Mouse (Mus musculus) kidney, postnatal 25 days (tissue): ENCODE data around the gene Lipe.
A peak's percentile ranks its signal among the peaks of the same experiment; 100 is the strongest.
"Not testable (repeated sequence)": the region's sequence is repeated elsewhere in the genome, so short reads cannot be mapped to it uniquely, and the experiment has no call there.

ENCODE experiments used
- DNase-seq, 2 experiments: peaks; one replicate each; pipeline ENCODE4 v3.0.0; 2021; ENCODE audit warnings: mixed read lengths in 2 of 2

Gene Lipe

GRCm38 (mm10) chr7:25412833-25413441 lies 14.4 kb upstream of the Lipe start, which contains the start of gene Cxcl17:
Gene Cxcl17, minus strand, starts transcription at chr7:25412886.
- no peak for DNase-seq

- no peak for DNase-seq
Measured at GRCm38 (mm10) chr7:25411861-25412260, 13.4 kb upstream of the Lipe start.

GRCm38 (mm10) chr7:25410969-25411615 lies 12.6 kb upstream of the Lipe start:
- DNase-seq: no peak

GRCm38 (mm10) chr7:25409114-25409760 lies 10.7 kb upstream of the Lipe start:
- peak in 1 of 2 experiments; percentile 58 for DNase-seq

- DNase-seq: no peak
Measured at GRCm38 (mm10) chr7:25406468-25406867, 8.0 kb upstream of the Lipe start.

GRCm38 (mm10) chr7:25402671-25403101 lies 4.2 kb upstream of the Lipe start:
- peak; percentile 89 for DNase-seq

GRCm38 (mm10) chr7:25401986-25402385 lies 3.5 kb upstream of the Lipe start:
- no peak for DNase-seq

- DNase-seq: no peak
Measured at GRCm38 (mm10) chr7:25401551-25401950, 3.0 kb upstream of the Lipe start.

- DNase-seq: not testable (repeated sequence)
Measured at GRCm38 (mm10) chr7:25399028-25399427, 518 bp upstream of the Lipe start.

- DNase-seq: no peak
Measured at GRCm38 (mm10) chr7:25396621-25397020, 1.9 kb downstream of the Lipe start.

- DNase-seq: peak; percentile 98 to 99
Measured at GRCm38 (mm10) chr7:25395558-25396521, 2.7 kb downstream of the Lipe start.

- no peak for DNase-seq
Measured at GRCm38 (mm10) chr7:25395186-25395557, 3.3 kb downstream of the Lipe start.

- no peak for DNase-seq
Measured at GRCm38 (mm10) chr7:25394754-25395153, 3.8 kb downstream of the Lipe start.

GRCm38 (mm10) chr7:25393451-25394210 lies 4.9 kb downstream of the Lipe start:
- DNase-seq: no peak

GRCm38 (mm10) chr7:25392851-25393250 lies 5.7 kb downstream of the Lipe start:
- peak in 1 of 2 experiments; percentile 34 for DNase-seq

- peak; percentile 59 to 80 for DNase-seq
Measured at GRCm38 (mm10) chr7:25391856-25392453, 6.6 kb downstream of the Lipe start.

GRCm38 (mm10) chr7:25390986-25391385 lies 7.5 kb downstream of the Lipe start:
- DNase-seq: peak in 1 of 2 experiments; percentile 34

- DNase-seq: peak; percentile 83 to 95
Measured at GRCm38 (mm10) chr7:25390054-25390770, 8.3 kb downstream of the Lipe start.

GRCm38 (mm10) chr7:25388916-25389315 lies 9.6 kb downstream of the Lipe start:
- DNase-seq: peak in 1 of 2 experiments; percentile 38

- DNase-seq: peak in 1 of 2 experiments; percentile 36
Measured at GRCm38 (mm10) chr7:25387811-25388440, 10.6 kb downstream of the Lipe start.
